Mouse (Mus musculus) MEL (cell line): ENCODE results near the gene Tnnt1.
A peak's percentile ranks its signal among the peaks of the same experiment; 100 is the strongest.

Experiments used
- BHLHE40 ChIP-seq: IDR thresholded peaks from 2 replicates; pipeline ENCODE4 v1.6.1; 2012; ENCODE audit warnings: low read depth, mild to moderate bottlenecking, inconsistent platforms, low read length, improper control_type of control experiment, borderline replicate concordance
- CTCF ChIP-seq, 3 experiments: IDR thresholded peaks in 2 of 3; conservative IDR thresholded peaks in 1 of 3; 2 replicates each; pipeline ENCODE4 v1.5.1; 2011 to 2012; ENCODE audit warnings: low read length in 3 of 3, low read depth in 2 of 3, mild to moderate bottlenecking in 2 of 3, improper control_type of control experiment in 1 of 3, inconsistent platforms in 1 of 3, mixed read lengths in 1 of 3, moderate library complexity in 1 of 3; ENCODE audit not compliant: control insufficient read depth in 1 of 3, insufficient read depth in 1 of 3, poor library complexity in 1 of 3, severe bottlenecking in 1 of 3
- GATA1 ChIP-seq: IDR thresholded peaks from 2 replicates; pipeline ENCODE4 v1.6.1; 2011; ENCODE audit warnings: low read depth, low read length, improper control_type of control experiment
- HCFC1 ChIP-seq: IDR thresholded peaks from 2 replicates; pipeline ENCODE4 v1.6.1; 2012; ENCODE audit warnings: low read depth, mild to moderate bottlenecking, inconsistent platforms, low read length, improper control_type of control experiment, moderate library complexity
- JUND ChIP-seq: IDR thresholded peaks from 2 replicates; pipeline ENCODE4 v1.6.1; 2011; ENCODE audit warnings: low read depth, mild to moderate bottlenecking, improper control_type of control experiment, low read length
- MAX ChIP-seq: IDR thresholded peaks from 2 replicates; pipeline ENCODE4 v1.6.1; 2011; ENCODE audit warnings: low read length, improper control_type of control experiment
- MYC ChIP-seq: IDR thresholded peaks from 2 replicates; pipeline ENCODE4 v1.6.1; 2011; ENCODE audit warnings: low read depth, mild to moderate bottlenecking, low read length, improper control_type of control experiment, moderate library complexity
- NRF1 ChIP-seq: IDR thresholded peaks from 2 replicates; pipeline ENCODE4 v1.6.1; 2014; ENCODE audit warnings: low read depth, mild to moderate bottlenecking, inconsistent platforms, low read length, improper control_type of control experiment, moderate library complexity; ENCODE audit not compliant: poor library complexity, insufficient read depth, severe bottlenecking
- POLR2A ChIP-seq, 2 experiments: IDR thresholded peaks; 2 replicates each; pipeline ENCODE4 v1.6.1; 2011 to 2012; ENCODE audit warnings: low read length in 2 of 2, mild to moderate bottlenecking in 2 of 2, control low read depth in 1 of 2, improper control_type of control experiment in 1 of 2, low read depth in 1 of 2, moderate library complexity in 1 of 2; ENCODE audit not compliant: control insufficient read depth in 1 of 2, insufficient read depth in 1 of 2, poor library complexity in 1 of 2
- SIN3A ChIP-seq: IDR thresholded peaks from 2 replicates; pipeline ENCODE4 v1.6.1; 2012; ENCODE audit warnings: low read length, improper control_type of control experiment, inconsistent platforms
- TCF12 ChIP-seq: IDR thresholded peaks from 2 replicates; pipeline ENCODE4 v1.6.1; 2014; ENCODE audit warnings: low read depth, mild to moderate bottlenecking, inconsistent platforms, low read length, improper control_type of control experiment, moderate library complexity
- USF1 ChIP-seq: IDR thresholded peaks from 2 replicates; pipeline ENCODE4 v1.6.1; 2014; ENCODE audit warnings: low read depth, mild to moderate bottlenecking, inconsistent platforms, low read length, improper control_type of control experiment, moderate library complexity

- peak; percentile 69 to 82 (median 71) for TF ChIP-seq CTCF (IDR thresholded peaks at IDR 0.05 in 2 of 3, conservative IDR thresholded peaks at IDR 0.05 in 1 of 3; ENCODE audit: control insufficient read depth in 1 of 3, insufficient read depth in 1 of 3, low read depth in 2 of 3, low read length in 3 of 3, poor library complexity in 1 of 3, severe bottlenecking in 1 of 3)
- no peak for TF ChIP-seq MAX
- no peak for TF ChIP-seq TCF12
- no peak for TF ChIP-seq GATA1
- no peak; the same call in 1 of the 2 replicates for TF ChIP-seq MYC
- TF ChIP-seq NRF1 = peak; percentile 39; the same call in 1 of the 2 replicates
- peak; percentile 14; the same call in 1 of the 2 replicates for TF ChIP-seq SIN3A
- no peak for TF ChIP-seq USF1
- peak; percentile 63; the same call in 1 of the 2 replicates for TF ChIP-seq HCFC1
- no peak for TF ChIP-seq JUND
- peak in 1 of 2 experiments; percentile 21; a peak in 1 of 4 replicates for TF ChIP-seq POLR2A (IDR thresholded peaks at IDR 0.05; ENCODE audit: control insufficient read depth in 1 of 2, insufficient read depth in 1 of 2, low read depth in 1 of 2, low read length in 2 of 2, poor library complexity in 1 of 2)
- TF ChIP-seq BHLHE40 = no peak
These were observed 8.0 kb downstream of the Tnnt1 start for GRCm38 (mm10) chr7:4508062-4508738.
